Mouse (Mus musculus) liver, adult 2 months (tissue): ENCODE measurements around the gene Pot1a.

ENCODE experiments used
- CTCF ChIP-seq: fragments of 200-500 bp; IDR thresholded peaks from 2 replicates; pipeline ENCODE4 v1.5.1; 2011; ENCODE audit warnings: low read depth, low read length, control low read depth
- POLR2A ChIP-seq: fragments of 200-500 bp; IDR thresholded peaks from 2 replicates; pipeline ENCODE4 v1.6.1; 2011; ENCODE audit warnings: low read length, control low read depth; ENCODE audit not compliant: insufficient read depth; ENCODE audit errors: extremely low read depth

GRCm38 (mm10) chr6:25726560-25726959, 82.5 kb downstream of the Pot1a start:
- TF ChIP-seq CTCF: no peak
- no peak for TF ChIP-seq POLR2A
